Mouse (Mus musculus) thymus, postnatal 4 days (tissue): ENCODE measurements around the gene Galnt2.

Experiments used
- DNase-seq: peaks from one replicate; pipeline ENCODE4 v3.0.0; 2021

Gene Galnt2

DNA sequence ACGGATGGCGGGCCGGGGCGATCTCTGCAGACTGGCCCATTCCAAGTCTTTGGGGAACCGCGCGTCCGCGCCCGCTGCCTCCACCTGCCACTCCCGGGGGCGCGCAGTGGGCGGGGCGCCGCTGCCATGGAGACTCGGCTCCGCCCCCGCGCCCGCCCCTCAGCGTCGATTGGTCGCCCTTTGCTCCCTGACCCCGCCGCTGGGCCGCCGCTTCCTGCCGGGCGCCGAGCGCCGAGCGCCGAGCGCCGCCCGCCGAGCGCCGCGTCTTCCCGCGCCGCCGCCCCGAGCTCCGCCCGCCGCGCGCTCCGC, at the start of gene Galnt2:
Gene Galnt2, plus strand, starts transcription at position 216 of the 309 bp plus-strand sequence.
- peak; percentile 98 for DNase-seq

- no peak for DNase-seq
Measured at GRCm38 (mm10) chr8:124181751-124182150, 49.4 kb upstream of the Galnt2 start.

DNA sequence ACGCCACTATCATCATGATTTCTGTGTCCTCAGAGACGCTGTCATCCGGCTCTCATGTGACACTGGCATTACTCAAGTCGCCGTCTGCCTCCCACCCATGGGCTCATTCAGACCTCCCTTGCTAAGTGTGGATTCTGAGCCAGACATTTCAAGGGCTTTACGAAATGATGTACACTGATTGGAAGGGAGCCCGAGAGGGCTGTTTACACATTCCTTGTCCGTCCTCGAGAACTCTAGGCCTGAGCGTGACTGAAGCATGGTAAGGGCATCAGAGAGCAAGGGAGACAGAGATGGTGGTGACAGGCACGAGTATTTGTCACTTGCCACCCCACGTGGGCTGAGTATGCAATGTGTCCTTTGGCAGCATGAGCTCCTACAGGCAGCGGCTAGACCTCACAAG, 49.0 kb upstream of the Galnt2 start:
- no peak for DNase-seq

- no peak for DNase-seq
Measured at GRCm38 (mm10) chr8:124184078-124184477, 47.1 kb upstream of the Galnt2 start.

GRCm38 (mm10) chr8:124184507-124184906, 46.7 kb upstream of the Galnt2 start:
- no peak for DNase-seq

GRCm38 (mm10) chr8:124185081-124185480, 46.1 kb upstream of the Galnt2 start:
- DNase-seq, result no peak

DNA sequence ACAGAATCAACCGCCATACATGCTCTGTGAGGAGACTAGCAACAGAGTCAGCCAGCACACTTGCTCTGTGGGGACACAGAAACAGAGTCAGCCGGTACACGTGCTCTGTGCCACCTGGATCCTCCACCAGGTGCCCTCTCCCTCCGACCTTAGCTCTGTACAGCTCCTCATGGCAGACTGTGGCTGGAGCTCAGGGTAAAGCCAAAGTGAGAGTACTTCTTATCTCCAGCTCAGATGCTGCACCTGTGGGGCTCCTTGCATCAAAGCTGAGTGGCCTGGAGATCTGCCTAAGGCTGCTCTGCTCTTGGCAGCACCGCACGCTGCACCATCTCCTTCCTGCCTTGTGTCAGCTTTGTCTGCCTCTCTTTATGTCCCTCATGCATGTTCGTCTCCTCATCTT, 40.8 kb upstream of the Galnt2 start:
- DNase-seq, result peak; percentile 60

DNA sequence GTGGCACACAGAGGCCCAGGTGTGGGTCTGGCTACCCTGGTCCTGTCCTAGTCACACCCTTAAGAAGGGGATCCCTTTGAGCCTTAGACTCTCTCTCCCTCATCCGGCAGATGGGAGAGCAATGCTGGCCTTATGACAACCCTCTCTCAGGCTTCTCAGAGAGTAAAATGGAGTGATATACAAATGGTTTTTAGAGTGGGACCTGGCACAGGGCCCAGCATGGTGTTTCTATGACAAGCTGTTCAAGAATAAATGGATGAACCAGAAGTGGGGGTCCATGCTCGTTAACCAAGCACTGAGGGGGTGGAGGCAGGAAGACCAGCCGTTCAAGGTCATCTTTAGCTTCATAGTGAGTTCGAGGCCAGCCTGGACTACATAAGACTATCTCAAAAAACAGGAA, 38.9 kb upstream of the Galnt2 start:
- DNase-seq, result no peak

GRCm38 (mm10) chr8:124192976-124193375, 38.2 kb upstream of the Galnt2 start:
- no peak for DNase-seq

DNA sequence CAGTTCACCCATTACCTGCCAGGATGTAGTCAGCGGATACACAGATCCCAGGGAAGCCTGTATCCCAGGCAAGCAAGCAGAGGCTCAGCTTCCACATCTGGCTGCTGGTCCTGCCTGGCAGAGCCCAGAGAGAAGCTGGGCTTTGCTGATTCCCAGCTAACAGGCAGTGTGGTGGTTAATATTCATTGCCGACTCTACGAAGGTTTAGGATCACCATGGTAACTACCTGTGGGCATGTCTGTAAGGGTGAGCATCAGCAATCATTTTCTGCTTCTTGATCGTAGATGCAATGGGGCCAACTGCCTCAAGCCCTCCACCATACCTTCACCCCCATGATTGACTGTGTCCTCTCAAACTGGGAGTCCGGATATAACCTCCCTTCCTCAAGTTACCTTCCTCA, 37.2 kb upstream of the Galnt2 start:
- DNase-seq, result no peak

DNA sequence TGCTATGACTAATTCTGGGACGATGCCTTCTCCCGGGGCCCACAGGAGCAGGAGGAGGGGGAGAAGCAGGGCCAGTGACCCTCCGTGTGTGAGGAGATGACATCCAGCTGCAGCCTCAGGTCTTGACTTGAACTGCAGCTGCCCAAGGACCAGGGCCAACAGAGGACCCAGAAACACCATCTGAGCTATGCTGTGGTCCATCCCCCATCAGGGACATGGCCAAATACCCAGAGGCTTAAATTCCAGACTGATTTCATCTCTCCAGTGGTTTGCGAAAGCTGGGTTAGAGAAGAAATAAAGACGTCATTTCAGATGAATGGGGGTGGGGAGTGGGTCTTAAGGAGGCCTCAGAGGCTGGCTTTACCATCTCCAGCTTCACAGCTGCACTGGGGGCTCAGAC, 35.0 kb upstream of the Galnt2 start:
- DNase-seq, result no peak

- DNase-seq, result peak; percentile 11
Measured at GRCm38 (mm10) chr8:124196797-124197196, 34.4 kb upstream of the Galnt2 start.

GRCm38 (mm10) chr8:124198230-124198629, 33.0 kb upstream of the Galnt2 start:
- no peak for DNase-seq

- no peak for DNase-seq
Measured at GRCm38 (mm10) chr8:124200400-124200799, 30.8 kb upstream of the Galnt2 start.

GRCm38 (mm10) chr8:124201706-124202105, 29.5 kb upstream of the Galnt2 start:
- DNase-seq, result no peak

DNA sequence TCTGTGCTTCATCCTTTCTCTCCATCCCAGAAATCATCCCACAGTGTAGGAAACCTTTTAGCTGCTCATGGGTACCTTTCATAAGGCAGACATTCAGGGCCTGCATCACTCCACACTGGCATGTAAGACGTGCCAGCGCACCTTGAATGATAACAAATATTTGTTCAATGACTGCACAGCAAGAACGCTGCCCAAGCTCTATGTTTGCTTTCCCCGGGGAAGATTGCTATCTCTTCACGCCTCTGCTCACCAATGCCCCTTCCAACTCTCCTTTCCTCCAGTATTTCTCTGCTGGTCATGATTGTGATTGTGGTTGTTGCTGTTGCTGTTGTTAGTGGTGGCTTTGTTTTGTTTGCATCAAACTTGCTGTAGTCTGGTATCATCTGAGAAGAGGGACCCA, 28.3 kb upstream of the Galnt2 start:
- no peak for DNase-seq

DNA sequence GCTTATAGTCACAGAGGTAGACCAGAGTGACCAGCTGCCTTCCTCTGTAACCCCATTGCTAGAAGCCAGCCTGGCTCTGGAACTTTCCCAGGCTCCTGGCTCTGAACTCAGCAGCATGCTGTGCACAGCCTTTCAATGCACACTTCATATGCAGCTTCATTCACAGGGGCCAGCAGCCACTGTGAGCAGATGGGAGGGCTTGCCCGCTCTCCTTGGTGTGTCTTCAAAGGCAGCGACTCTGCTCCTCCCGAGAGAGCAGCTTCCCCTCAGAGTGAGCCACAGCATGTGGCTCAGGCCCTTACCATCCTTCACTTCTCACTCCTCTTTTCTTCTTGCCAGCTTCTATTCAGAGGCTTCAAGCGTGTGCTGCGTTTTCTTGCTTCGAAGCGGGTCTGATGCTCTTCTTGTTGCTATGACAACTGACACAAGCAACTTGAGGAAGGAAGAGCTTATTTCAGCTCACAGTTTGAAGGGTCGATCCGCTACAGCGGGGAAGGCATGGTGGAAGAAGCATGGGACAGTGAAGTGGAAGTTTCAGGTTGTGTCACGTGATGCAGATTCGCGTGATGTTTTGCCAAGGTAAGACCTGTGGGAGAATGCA, 27.1 kb upstream of the Galnt2 start:
- no peak for DNase-seq

DNA sequence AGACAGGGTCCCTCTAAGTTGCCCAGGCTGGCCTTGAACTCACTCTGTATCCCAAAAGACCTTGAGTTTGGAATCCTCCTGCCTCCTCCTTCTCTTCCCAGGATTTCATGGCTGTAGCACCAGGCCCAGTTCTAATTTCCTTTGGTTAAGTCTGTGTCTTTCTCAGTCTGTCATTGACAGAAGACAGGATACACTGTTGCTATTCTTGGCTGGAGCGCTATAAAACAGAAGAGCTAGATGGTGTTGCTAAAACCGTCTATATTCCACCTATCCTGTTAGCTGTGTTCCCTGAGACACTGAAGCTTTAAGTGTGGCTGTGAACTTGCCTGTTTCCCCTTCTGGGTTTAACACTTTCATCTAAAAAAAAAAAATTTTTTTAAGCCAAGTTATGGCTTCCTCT, 19.0 kb upstream of the Galnt2 start:
- no peak for DNase-seq

GRCm38 (mm10) chr8:124216951-124217350, 14.2 kb upstream of the Galnt2 start:
- DNase-seq, result no peak

DNA sequence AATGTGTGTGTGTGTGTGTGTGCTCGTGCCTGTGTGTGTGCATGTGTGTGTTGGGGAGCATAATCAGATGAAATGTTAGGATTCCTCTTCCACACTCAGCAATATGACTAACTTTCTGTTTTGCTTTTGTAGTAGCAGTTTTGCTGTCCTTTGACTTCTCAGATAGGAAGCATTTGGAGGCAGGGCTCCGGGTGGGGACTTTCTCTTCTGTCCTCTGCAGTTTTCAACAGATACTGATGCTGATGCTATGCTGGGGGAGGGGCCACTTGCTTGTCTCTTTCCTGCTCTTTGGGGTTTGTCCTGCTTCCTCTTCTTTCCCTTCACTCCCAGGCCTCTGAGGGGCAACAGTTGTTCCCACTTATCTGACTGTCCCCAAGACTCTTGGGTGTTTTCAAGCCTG, 1.3 kb upstream of the Galnt2 start:
- DNase-seq, result no peak

GRCm38 (mm10) chr8:124230496-124231175, 555 bp upstream of the Galnt2 start:
- no peak for DNase-seq

DNA sequence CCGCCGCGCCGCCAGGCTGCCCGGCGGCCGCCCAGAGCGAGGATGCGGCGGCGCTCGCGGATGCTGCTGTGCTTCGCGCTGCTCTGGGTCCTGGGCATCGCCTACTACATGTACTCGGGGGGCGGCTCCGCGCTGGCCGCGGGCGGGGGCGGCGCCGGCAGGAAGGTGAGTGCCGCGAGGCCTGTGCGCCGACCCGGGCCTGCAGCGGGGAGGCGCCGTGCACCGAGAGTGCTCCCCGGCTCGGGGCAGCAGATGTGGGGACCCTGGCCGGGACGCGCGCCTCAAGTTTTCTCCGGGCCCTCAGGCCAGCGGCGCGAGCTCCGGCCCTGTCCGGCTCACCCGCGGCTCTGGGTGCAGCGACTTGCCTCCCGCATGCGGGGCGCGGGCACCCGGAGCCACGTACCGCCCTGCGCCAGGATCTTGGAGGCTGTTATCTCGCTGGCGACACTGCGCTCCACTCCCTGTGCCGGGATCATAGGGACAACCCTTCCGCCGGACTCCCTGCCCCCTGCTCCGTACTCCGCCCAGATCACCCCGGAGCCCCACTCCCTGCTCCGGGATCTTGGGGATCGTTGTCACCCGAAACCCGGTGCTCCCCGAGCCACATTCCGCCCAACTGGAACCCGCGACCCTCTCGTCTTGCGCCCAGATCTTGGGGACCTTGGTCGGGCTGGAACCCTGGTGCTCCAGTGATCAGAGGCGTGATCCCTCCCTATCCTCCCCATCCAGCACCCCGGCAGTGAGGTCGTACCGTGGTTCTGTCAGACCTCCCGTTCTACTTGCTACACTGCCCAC, 491 bp downstream of the Galnt2 start:
- peak; percentile 86 for DNase-seq

GRCm38 (mm10) chr8:124232280-124232600, 1.0 kb downstream of the Galnt2 start:
- DNase-seq, result no peak

DNA sequence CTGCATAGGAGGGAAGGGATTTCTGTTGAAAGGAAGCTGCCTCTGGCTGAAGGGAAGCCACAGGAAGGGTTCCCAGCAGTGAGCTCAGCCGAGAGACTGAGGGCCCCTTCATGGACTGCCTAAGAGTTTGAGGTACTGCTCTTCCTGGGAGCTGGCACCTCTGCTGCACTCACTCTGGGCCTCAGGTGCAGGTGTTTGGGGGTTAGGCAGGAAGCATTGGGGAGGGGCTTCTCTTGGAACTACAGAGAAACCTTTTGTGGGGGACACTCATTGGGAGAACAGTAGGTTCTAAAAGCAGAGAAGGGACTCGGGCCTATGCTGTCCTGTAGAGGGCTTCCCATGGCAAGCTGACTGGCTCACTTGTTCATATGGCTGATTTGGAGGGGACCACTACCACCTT, 3.3 kb downstream of the Galnt2 start:
- DNase-seq, result peak; percentile 66

- no peak for DNase-seq
Measured at GRCm38 (mm10) chr8:124235536-124235935, 4.3 kb downstream of the Galnt2 start.
